In the genomic region with DNA sequence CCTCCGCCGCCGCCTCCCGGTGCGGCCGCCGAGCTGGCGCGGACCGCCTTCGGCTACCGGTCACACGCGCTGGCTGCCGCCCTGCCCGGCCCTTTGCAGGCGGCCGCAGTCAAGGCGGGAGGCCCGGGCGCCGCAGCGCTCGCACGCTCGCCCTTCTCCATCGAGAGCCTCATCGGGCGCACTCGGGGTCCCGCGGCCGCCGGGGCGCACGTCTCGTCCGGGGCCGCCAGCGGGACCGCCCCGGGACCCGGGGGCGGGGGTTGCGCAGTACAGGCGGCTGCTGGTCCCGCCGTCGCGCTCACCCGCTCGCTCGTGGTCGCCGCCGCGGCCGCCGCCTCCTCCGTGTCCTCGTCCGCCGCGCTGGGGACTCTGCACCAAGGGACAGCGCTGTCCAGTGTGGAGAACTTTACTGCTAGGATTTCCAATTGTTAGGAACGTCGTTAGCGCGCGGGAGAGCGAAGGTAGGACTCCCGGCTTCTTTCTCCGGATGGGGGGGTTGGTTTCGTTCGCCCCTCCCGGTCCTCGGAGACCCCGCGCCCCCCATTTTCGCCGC, we compare ENCODE assay signal across 8 mouse cellular contexts. TPM values are rescaled to one million over a fixed set of nuclear protein-coding genes. Genes with fewer than 3 reads are reported as not detected.
A peak's percentile ranks its signal among the peaks of the same experiment; 100 is the strongest.
DNase-seq lines count a peak whose midpoint lies in the region; ATAC-seq and TF ChIP-seq lines count a peak whose summit lies in the region.

No protein-coding gene starts in this region.

- H3K9ac ChIP-seq in heart, embryonic 15.5 days = peak overlapping the region; percentile 41; the same call in 1 of the 2 replicates
- H3K9ac ChIP-seq in limb, embryonic 14.5 days (ENCODE audit: low read depth, low read length, severe bottlenecking) = peak overlapping the region; percentile 45
- H3K9ac ChIP-seq in neural tube, embryonic 14.5 days (replicated peaks; ENCODE audit: low read depth, low read length) = peak overlapping the region; percentile 44

- H3K27me3 ChIP-seq in kidney, adult 2 months (replicated peaks; ENCODE audit: control insufficient read depth, insufficient read depth, low read length) = peaks cover 31% of the 10 kb centered on the region
- peaks cover 94% of the 10 kb centered on the region for H3K27me3 ChIP-seq in heart, embryonic 15.5 days
- peaks cover 94% of the 10 kb centered on the region for H3K27me3 ChIP-seq in limb, embryonic 14.5 days (ENCODE audit: control insufficient read depth, insufficient read depth, low read length)
- H3K27me3 ChIP-seq in neural tube, embryonic 14.5 days (ENCODE audit: control insufficient read depth, insufficient read depth, low read length) = peaks cover 64% of the 10 kb centered on the region

- TF ChIP-seq POLR2A in kidney, adult 2 months (IDR thresholded peaks at IDR 0.05; ENCODE audit: low read depth, low read length) = no peak
- no peak for TF ChIP-seq POLR2A in limb, embryonic 14.5 days (IDR thresholded peaks at IDR 0.05; ENCODE audit: borderline replicate concordance, extremely low read depth, insufficient read depth, insufficient read length)

- H3K4me3 ChIP-seq in kidney, adult 2 months (ENCODE audit: insufficient read depth, low read depth, low read length) = peak overlapping the region; percentile 44
- H3K4me3 ChIP-seq in heart, embryonic 15.5 days = peak overlapping the region; percentile 53
- peak overlapping the region; percentile 46 for H3K4me3 ChIP-seq in limb, embryonic 14.5 days (replicated peaks; ENCODE audit: low read length)
- H3K4me3 ChIP-seq in neural tube, embryonic 14.5 days (ENCODE audit: low read depth, low read length) = peak overlapping the region; percentile 32

- no peak overlapping the region for H3K27ac ChIP-seq in kidney, adult 2 months (ENCODE audit: insufficient read depth, low read depth, low read length)
- no peak overlapping the region for H3K27ac ChIP-seq in heart, embryonic 15.5 days
- no peak overlapping the region for H3K27ac ChIP-seq in limb, embryonic 14.5 days (replicated peaks; ENCODE audit: low read depth, low read length)
- H3K27ac ChIP-seq in neural tube, embryonic 14.5 days (ENCODE audit: low read depth, low read length) = no peak overlapping the region

- H3K4me1 ChIP-seq in kidney, adult 2 months (ENCODE audit: control insufficient read depth, insufficient read depth, low read length) = no peaks in the 10 kb centered on the region
- peaks cover 24% of the 10 kb centered on the region for H3K4me1 ChIP-seq in heart, embryonic 15.5 days (replicated peaks)
- H3K4me1 ChIP-seq in limb, embryonic 14.5 days (ENCODE audit: control insufficient read depth, insufficient read depth, low read length) = peaks cover 5% of the 10 kb centered on the region; the same call in 1 of the 2 replicates
- H3K4me1 ChIP-seq in neural tube, embryonic 14.5 days (ENCODE audit: control insufficient read depth, insufficient read depth, low read length) = peaks cover 16% of the 10 kb centered on the region

- 1% methylated on average over 81 of the region's 81 CpGs for WGBS in kidney, adult 2 months
- 1% methylated on average over 69 of the region's 81 CpGs for WGBS in heart, embryonic 15.5 days
- WGBS in limb, embryonic 14.5 days = under 1% methylated on average over 50 of the region's 81 CpGs
- under 1% methylated on average over 71 of the region's 81 CpGs for WGBS in neural tube, embryonic 14.5 days

- H3K4me2 ChIP-seq in heart, embryonic 15.5 days = peak overlapping the region; percentile 90
- peak overlapping the region; percentile 80 for H3K4me2 ChIP-seq in limb, embryonic 14.5 days (replicated peaks; ENCODE audit: low read depth, low read length, severe bottlenecking)
- H3K4me2 ChIP-seq in neural tube, embryonic 14.5 days (ENCODE audit: low read depth, low read length) = peak overlapping the region; percentile 45

- H3K9me3 ChIP-seq in heart, embryonic 15.5 days (replicated peaks) = no peaks in the 10 kb centered on the region
- H3K9me3 ChIP-seq in limb, embryonic 14.5 days (ENCODE audit: control insufficient read depth, low read length) = no peaks in the 10 kb centered on the region
- H3K9me3 ChIP-seq in neural tube, embryonic 14.5 days (ENCODE audit: control insufficient read depth, low read length) = no peaks in the 10 kb centered on the region

- DNase-seq in kidney, adult 2 months = peak; percentile 33
- DNase-seq in kidney, adult 11 months = no peak
- peak; percentile 39 to 48 for DNase-seq in adrenal gland, postnatal 36 days
- DNase-seq in limb, embryonic 14.5 days (ENCODE audit: low spot score) = no peak
- DNase-seq in frontal cortex, adult 2 months (ENCODE audit: extremely low spot score in 1 of 2, low spot score in 1 of 2) = no peak
- DNase-seq in spleen, adult 12 weeks (ENCODE audit: low spot score) = no peak

- H3K36me3 ChIP-seq in kidney, adult 2 months (ENCODE audit: control insufficient read depth, insufficient read depth, low read length) = no peaks in the 10 kb centered on the region
- H3K36me3 ChIP-seq in heart, embryonic 15.5 days = no peaks in the 10 kb centered on the region
- no peaks in the 10 kb centered on the region for H3K36me3 ChIP-seq in limb, embryonic 14.5 days (ENCODE audit: control insufficient read depth, insufficient read depth, low read length)
- H3K36me3 ChIP-seq in neural tube, embryonic 14.5 days (ENCODE audit: control insufficient read depth, insufficient read depth, low read length) = no peaks in the 10 kb centered on the region

- ATAC-seq in heart, embryonic 15.5 days (replicated peaks; ENCODE audit: insufficient number of reproducible peaks, insufficient read depth, low FRiP score, low read depth) = 0 out of 2 replicates have a peak, but pooled peaks have one; percentile 24
- ATAC-seq in limb, embryonic 14.5 days (ENCODE audit: low FRiP score, low read depth) = 0 out of 2 replicates have a peak, but pooled peaks have one; percentile 9
- no peak for ATAC-seq in neural tube, embryonic 14.5 days (ENCODE audit: low read depth)

- TF ChIP-seq CTCF in kidney, adult 2 months (conservative IDR thresholded peaks at IDR 0.05; ENCODE audit: insufficient read depth, insufficient read length, low read depth, low read length) = no peak

RNA-seq across cellular contexts. Expression of a gene that starts 1.6 kb away (rescaled TPM):
- 0.91 and 1.1 TPM in 2 replicates for polyA plus RNA-seq in kidney, adult 2 months (2012; rRNA removed)
- total RNA-seq in adrenal gland, postnatal 36 days (2021) = 1 to 10 TPM in 1 of 2 experiments, under 1 TPM in 1; 0.69 to 1.0 TPM
- polyA plus RNA-seq in heart, embryonic 15.5 days (2015; fragmentation: Nextera tagmentation; extraction: Ambion mirVana) = 0.05 TPM in 1 of 2 replicates, not detected in the other
- polyA plus RNA-seq in limb, embryonic 14.5 days (2012; rRNA removed) = 0.89 and 1.0 TPM in 2 replicates
- 0.32 and 0.46 TPM in 2 replicates for polyA plus RNA-seq in limb, embryonic 14.5 days (2014; fragmentation: Nextera tagmentation; extraction: Ambion mirVana)
- 0.12 and 0.76 TPM in 2 replicates for polyA plus RNA-seq in neural tube, embryonic 14.5 days (2014; fragmentation: Nextera tagmentation; extraction: Ambion mirVana)
- 0.84 and 1.2 TPM in 2 replicates for polyA plus RNA-seq in frontal cortex, adult 2 months (2012; rRNA removed)

RNA-seq across cellular contexts. Expression of a gene that starts 38.8 kb away (rescaled TPM):
- 153 and 173 TPM in 2 replicates for polyA plus RNA-seq in kidney, adult 2 months (2012; rRNA removed)
- 100 to 1,000 TPM; 378 to 399 TPM for total RNA-seq in adrenal gland, postnatal 36 days (2021)
- polyA plus RNA-seq in heart, embryonic 15.5 days (2015; fragmentation: Nextera tagmentation; extraction: Ambion mirVana) = 353 and 399 TPM in 2 replicates
- polyA plus RNA-seq in limb, embryonic 14.5 days (2012; rRNA removed) = 403 and 867 TPM in 2 replicates
- polyA plus RNA-seq in limb, embryonic 14.5 days (2014; fragmentation: Nextera tagmentation; extraction: Ambion mirVana) = 702 and 731 TPM in 2 replicates
- polyA plus RNA-seq in neural tube, embryonic 14.5 days (2014; fragmentation: Nextera tagmentation; extraction: Ambion mirVana) = 513 and 544 TPM in 2 replicates
- polyA plus RNA-seq in frontal cortex, adult 2 months (2012; rRNA removed) = 302 and 345 TPM in 2 replicates

Comparison
In these comparisons a context has a peak if more than half of its experiments do, and no peak if none do; other contexts are left out.
1. DNase-seq: peak in kidney, adult 2 months (single experiment) and adrenal gland, postnatal 36 days (2 of 2); none in kidney, adult 11 months (single experiment), limb, embryonic 14.5 days (single experiment), frontal cortex, adult 2 months (0 of 2) and spleen, adult 12 weeks (single experiment).
2. Peak in every context shown above with its lines, with median percentiles within 50 percentile points of each other: H3K4me3 ChIP-seq, H3K4me2 ChIP-seq and H3K9ac ChIP-seq.